Mouse (Mus musculus): Measurements from ENCODE around the gene Rybp. TPM values are rescaled to one million over a fixed set of nuclear protein-coding genes. Genes with fewer than 3 reads are reported as not detected.
A peak's percentile ranks its signal among the peaks of the same experiment; 100 is the strongest.

Rybp gene
- polyA plus RNA-seq, 1 experiment from 2014 or later, result 13.7 TPM

- ATAC-seq (ENCODE audit: insufficient read depth), result no peak
- H3K27ac ChIP-seq (ENCODE audit: low read depth), result no peak overlapping the region
- H3K4me2 ChIP-seq, result no peak overlapping the region
- 78% methylated on average over 9 of the region's 9 CpGs for WGBS
- H3K9me3 ChIP-seq (ENCODE audit: low read depth, low read length), result no peaks in the 10 kb centered on the region
- no peak for TF ChIP-seq CTCF (IDR thresholded peaks at IDR 0.05; ENCODE audit: low read depth)
- DNase-seq, result no peak
- no peak overlapping the region for H3K4me3 ChIP-seq (ENCODE audit: low read depth, low read length)
- peaks cover 10% of the 10 kb centered on the region; the same call in 1 of the 2 replicates for H3K4me1 ChIP-seq (ENCODE audit: insufficient read depth)
- H3K36me3 ChIP-seq (ENCODE audit: insufficient read depth), result no peaks in the 10 kb centered on the region
- no peak overlapping the region for H3K9ac ChIP-seq
- no peaks in the 10 kb centered on the region for H3K27me3 ChIP-seq (ENCODE audit: insufficient read depth, low read length)
Measured at GRCm38 (mm10) chr6:100331055-100331454, 43.8 kb upstream of the Rybp start.

GRCm38 (mm10) chr6:100329542-100329941 is 42.3 kb upstream of the Rybp start:
- H3K36me3 ChIP-seq (ENCODE audit: insufficient read depth), result no peaks in the 10 kb centered on the region
- peaks cover 8% of the 10 kb centered on the region; the same call in 1 of the 2 replicates for H3K4me1 ChIP-seq (ENCODE audit: insufficient read depth)
- H3K9me3 ChIP-seq (ENCODE audit: low read depth, low read length), result no peaks in the 10 kb centered on the region
- no peak overlapping the region for H3K9ac ChIP-seq
- WGBS, result 23% methylated on average over 4 of the region's 4 CpGs
- H3K27ac ChIP-seq (ENCODE audit: low read depth), result no peak overlapping the region
- no peak for TF ChIP-seq CTCF (IDR thresholded peaks at IDR 0.05; ENCODE audit: low read depth)
- ATAC-seq (ENCODE audit: insufficient read depth) (peak; percentile 54; the same call in 1 of the 2 replicates), DNase-seq (peak; percentile 64)
- no peak overlapping the region for H3K4me2 ChIP-seq
- H3K4me3 ChIP-seq (ENCODE audit: low read depth, low read length), result no peak overlapping the region
- H3K27me3 ChIP-seq (ENCODE audit: insufficient read depth, low read length), result no peaks in the 10 kb centered on the region

- Histone ChIP-seq H3K4me1 (ENCODE audit: insufficient read depth) (peaks cover 8% of the 10 kb centered on the region; the same call in 1 of the 2 replicates), H3K4me3 (ENCODE audit: low read depth, low read length) (no peak overlapping the region), H3K4me2 (no peak overlapping the region), H3K27me3 (ENCODE audit: insufficient read depth, low read length) (no peaks in the 10 kb centered on the region), H3K27ac (ENCODE audit: low read depth) (no peak overlapping the region), H3K36me3 (ENCODE audit: insufficient read depth) (no peaks in the 10 kb centered on the region), H3K9ac (no peak overlapping the region), H3K9me3 (ENCODE audit: low read depth, low read length) (no peaks in the 10 kb centered on the region)
- WGBS, result 55% methylated on average over 5 of the region's 5 CpGs
- DNase-seq (peak; percentile 64), ATAC-seq (ENCODE audit: insufficient read depth) (peak; percentile 28; the same call in 1 of the 2 replicates)
- TF ChIP-seq CTCF (IDR thresholded peaks at IDR 0.05; ENCODE audit: low read depth), result no peak
Measured at GRCm38 (mm10) chr6:100327050-100327449, 39.8 kb upstream of the Rybp start.

GRCm38 (mm10) chr6:100323756-100324430 is 36.6 kb upstream of the Rybp start:
- 69% methylated on average over 10 of the region's 10 CpGs for WGBS
- H3K27me3 ChIP-seq (ENCODE audit: insufficient read depth, low read length), result no peaks in the 10 kb centered on the region
- H3K4me1 ChIP-seq (ENCODE audit: insufficient read depth), result peaks cover 2% of the 10 kb centered on the region; the same call in 1 of the 2 replicates
- no peak overlapping the region for H3K27ac ChIP-seq (ENCODE audit: low read depth)
- no peak overlapping the region for H3K4me3 ChIP-seq (ENCODE audit: low read depth, low read length)
- H3K9ac ChIP-seq, result no peak overlapping the region
- no peak overlapping the region for H3K4me2 ChIP-seq
- DNase-seq (peak; percentile 56), ATAC-seq (ENCODE audit: insufficient read depth) (no peak)
- no peak for TF ChIP-seq CTCF (IDR thresholded peaks at IDR 0.05; ENCODE audit: low read depth)
- H3K9me3 ChIP-seq (ENCODE audit: low read depth, low read length), result no peaks in the 10 kb centered on the region
- H3K36me3 ChIP-seq (ENCODE audit: insufficient read depth), result no peaks in the 10 kb centered on the region

- Histone ChIP-seq H3K9me3 (ENCODE audit: low read depth, low read length) (no peaks in the 10 kb centered on the region), H3K4me3 (ENCODE audit: low read depth, low read length) (no peak overlapping the region), H3K4me1 (ENCODE audit: insufficient read depth) (no peaks in the 10 kb centered on the region), H3K9ac (no peak overlapping the region), H3K36me3 (ENCODE audit: insufficient read depth) (no peaks in the 10 kb centered on the region), H3K27me3 (ENCODE audit: insufficient read depth, low read length) (no peaks in the 10 kb centered on the region), H3K4me2 (no peak overlapping the region), H3K27ac (ENCODE audit: low read depth) (no peak overlapping the region)
- DNase-seq (no peak), ATAC-seq (ENCODE audit: insufficient read depth) (no peak)
- TF ChIP-seq CTCF (IDR thresholded peaks at IDR 0.05; ENCODE audit: low read depth), result no peak
- 37% methylated on average over 8 of the region's 8 CpGs for WGBS
Measured at GRCm38 (mm10) chr6:100322561-100322960, 35.3 kb upstream of the Rybp start.

- no peak for TF ChIP-seq CTCF (IDR thresholded peaks at IDR 0.05; ENCODE audit: low read depth)
- Histone ChIP-seq H3K4me3 (ENCODE audit: low read depth, low read length) (no peak overlapping the region), H3K4me2 (no peak overlapping the region), H3K9ac (no peak overlapping the region), H3K4me1 (ENCODE audit: insufficient read depth) (no peaks in the 10 kb centered on the region), H3K9me3 (ENCODE audit: low read depth, low read length) (no peaks in the 10 kb centered on the region), H3K36me3 (ENCODE audit: insufficient read depth) (no peaks in the 10 kb centered on the region), H3K27ac (ENCODE audit: low read depth) (no peak overlapping the region), H3K27me3 (ENCODE audit: insufficient read depth, low read length) (no peaks in the 10 kb centered on the region)
- ATAC-seq (ENCODE audit: insufficient read depth) (no peak), DNase-seq (no peak)
- WGBS, result 76% methylated on average over 5 of the region's 5 CpGs
Measured at GRCm38 (mm10) chr6:100322145-100322544, 34.9 kb upstream of the Rybp start.

GRCm38 (mm10) chr6:100314201-100314600 is 26.9 kb upstream of the Rybp start:
- WGBS, result 49% methylated on average over 8 of the region's 8 CpGs
- H3K9me3 ChIP-seq (ENCODE audit: low read depth, low read length), result no peaks in the 10 kb centered on the region
- TF ChIP-seq CTCF (IDR thresholded peaks at IDR 0.05; ENCODE audit: low read depth), result no peak

More at GRCm38 (mm10) chr6:100314201-100314600, 26.9 kb upstream of the Rybp start:
- no peak overlapping the region for H3K4me2 ChIP-seq
- no peak for DNase-seq
- H3K36me3 ChIP-seq (ENCODE audit: insufficient read depth), result no peaks in the 10 kb centered on the region
- H3K27me3 ChIP-seq (ENCODE audit: insufficient read depth, low read length), result no peaks in the 10 kb centered on the region
- no peaks in the 10 kb centered on the region for H3K4me1 ChIP-seq (ENCODE audit: insufficient read depth)
- ATAC-seq (ENCODE audit: insufficient read depth), result no peak
- no peak overlapping the region for H3K4me3 ChIP-seq (ENCODE audit: low read depth, low read length)
- no peak overlapping the region for H3K9ac ChIP-seq
- no peak overlapping the region for H3K27ac ChIP-seq (ENCODE audit: low read depth)

All from lung, embryonic 14.5 days (tissue).